Mouse (Mus musculus) mature B cell (primary cell): ENCODE results near the gene Hoxa6.

Source experiments
- in situ Hi-C: fragments of 300-500 bp; cut with MboI; formaldehyde crosslinking; loops from 2 replicates; pipeline ENCODE4 v1.14.3; 2019

Gene Hoxa6

GRCm38 (mm10) chr6:52165441-52166370, 42.8 kb downstream of the Hoxa6 start:
- in situ Hi-C loops, result no loop called here

GRCm38 (mm10) chr6:52164626-52165440, 43.7 kb downstream of the Hoxa6 start, which contains the start of gene Hoxa2:
Hoxa2 (minus strand) TSS chr6:52164831.
- in situ Hi-C loops, result no loop called here

- in situ Hi-C loops, result no loop called here
These were observed 44.4 kb downstream of the Hoxa6 start for GRCm38 (mm10) chr6:52164051-52164625.

GRCm38 (mm10) chr6:52163366-52164031, 45.0 kb downstream of the Hoxa6 start:
- in situ Hi-C loops, result no loop called here

- in situ Hi-C loops, result no loop called here
These were observed 45.7 kb downstream of the Hoxa6 start for GRCm38 (mm10) chr6:52162611-52163365.

- in situ Hi-C loops, result no loop called here
These were observed 46.5 kb downstream of the Hoxa6 start for GRCm38 (mm10) chr6:52162093-52162380.

- in situ Hi-C loops, result no loop called here
These were observed 47.0 kb downstream of the Hoxa6 start for GRCm38 (mm10) chr6:52161336-52162092.

- in situ Hi-C loops, result no loop called here
These were observed 47.8 kb downstream of the Hoxa6 start for GRCm38 (mm10) chr6:52160511-52161335.

GRCm38 (mm10) chr6:52159979-52160378, 48.5 kb downstream of the Hoxa6 start:
- in situ Hi-C loops, result no loop called here

GRCm38 (mm10) chr6:52159164-52159761, 49.3 kb downstream of the Hoxa6 start:
- in situ Hi-C loops, result no loop called here

- in situ Hi-C loops, result no loop called here
These were observed 50.1 kb downstream of the Hoxa6 start, which contains the start of gene Hoxa1 for GRCm38 (mm10) chr6:52158276-52159051. Hoxa1 (minus strand) TSS chr6:52158317.

GRCm38 (mm10) chr6:52157466-52158275, 50.9 kb downstream of the Hoxa6 start:
- in situ Hi-C loops, result no loop called here

GRCm38 (mm10) chr6:52156551-52157200, 51.8 kb downstream of the Hoxa6 start:
- in situ Hi-C loops, result no loop called here
